Mouse (Mus musculus) intestine, postnatal 0 days (tissue): ENCODE data around the gene Cd37. TPM values are rescaled to one million over a fixed set of nuclear protein-coding genes. Genes with fewer than 3 reads are reported as not detected.
"Not testable (repeated sequence)": the region's sequence is repeated elsewhere in the genome, so short reads cannot be mapped to it uniquely, and the experiment has no call there.

Experiments used
- ATAC-seq: fragments of 200-750 bp; cut with Nextera tagmentation; 2 replicates; pipeline ENCODE4 v1.8.0; 2017; ENCODE audit warnings: mild to moderate bottlenecking, moderate TSS enrichment, moderate library complexity
- H3K27ac ChIP-seq: fragments of 300-500 bp; sonication (generic); 2 replicates; pipeline ENCODE4 v1.5.1; 2014; ENCODE audit warnings: mild to moderate bottlenecking, low read depth, low read length, moderate library complexity
- H3K27me3 ChIP-seq: fragments of 300-500 bp; sonication (generic); replicated peaks from 2 replicates; pipeline ENCODE4 v1.6.1; 2014; ENCODE audit warnings: low read length, mixed read lengths; ENCODE audit not compliant: control insufficient read depth, insufficient read depth
- H3K36me3 ChIP-seq: fragments of 300-500 bp; sonication (generic); 2 replicates; pipeline ENCODE4 v1.6.1; 2014; ENCODE audit warnings: mild to moderate bottlenecking, moderate library complexity; ENCODE audit not compliant: control insufficient read depth, insufficient read depth
- H3K4me1 ChIP-seq: fragments of 300-500 bp; sonication (generic); replicated peaks from 2 replicates; pipeline ENCODE4 v1.6.1; 2014; ENCODE audit warnings: antibody characterized with exemption, low read length, mixed read lengths; ENCODE audit not compliant: control insufficient read depth, insufficient read depth
- H3K4me2 ChIP-seq: fragments of 300-500 bp; sonication (generic); replicated peaks from 2 replicates; pipeline ENCODE4 v1.6.1; 2014; ENCODE audit warnings: low read depth, mild to moderate bottlenecking, moderate library complexity
- H3K4me3 ChIP-seq: fragments of 300-500 bp; sonication (generic); 2 replicates; pipeline ENCODE4 v1.5.1; 2014; ENCODE audit warnings: low read depth, low read length
- H3K9ac ChIP-seq: fragments of 300-500 bp; sonication (generic); 2 replicates; pipeline ENCODE4 v1.6.1; 2014; ENCODE audit warnings: mild to moderate bottlenecking, low read depth, low read length
- H3K9me3 ChIP-seq: fragments of 300-500 bp; sonication (generic); 2 replicates; pipeline ENCODE4 v1.6.1; 2016; ENCODE audit warnings: mixed run types; ENCODE audit not compliant: control insufficient read depth
- CTCF ChIP-seq: sonication (generic); IDR thresholded peaks from 2 replicates; pipeline ENCODE4 v1.5.1; 2016; ENCODE audit warnings: low read depth, mild to moderate bottlenecking, control low read depth, antibody characterized with exemption, moderate library complexity
- WGBS: fragments of 180-500 bp; shearing (Covaris S2); extraction: QIAGEN DNeasy Blood & Tissue Kit; methylation state at CpG from one replicate; pipeline ENCODE4 v1.1.7; 2014; 5-methylcytosine and 5-hydroxymethylcytosine counted together
- polyA plus RNA-seq: library from polyadenylated mRNA; unstranded; fragments of >200 nt; fragmentation: Nextera tagmentation; extraction: Ambion mirVana; gene quantifications from 2 replicates; pipeline ENCODE4 v1.2.1, GENCODE M21; 2015

Cd37 gene
- polyA plus RNA-seq, 1 experiment from 2014 or later, result 2.3 TPM

GRCm38 (mm10) chr7:45264348-45264747, 25.4 kb upstream of the Cd37 start:
- H3K9me3 ChIP-seq, result no peaks in the 10 kb centered on the region
- H3K36me3 ChIP-seq, result no peaks in the 10 kb centered on the region
- TF ChIP-seq CTCF, result peak; percentile 60
- no peak for ATAC-seq
- no peak overlapping the region for H3K4me2 ChIP-seq
- H3K9ac ChIP-seq, result no peak overlapping the region
- H3K4me3 ChIP-seq, result no peak overlapping the region
- 66% methylated on average over 3 of the region's 3 CpGs for WGBS
- H3K27ac ChIP-seq, result no peak overlapping the region
- no peaks in the 10 kb centered on the region for H3K4me1 ChIP-seq
- H3K27me3 ChIP-seq, result peaks cover 11% of the 10 kb centered on the region

GRCm38 (mm10) chr7:45263006-45263607, 24.2 kb upstream of the Cd37 start:
- no peak for ATAC-seq
- 72% methylated on average over 7 of the region's 7 CpGs for WGBS
- H3K4me2 ChIP-seq, result no peak overlapping the region
- H3K4me3 ChIP-seq, result no peak overlapping the region
- TF ChIP-seq CTCF, result no peak
- no peaks in the 10 kb centered on the region for H3K4me1 ChIP-seq
- H3K27ac ChIP-seq, result no peak overlapping the region
- H3K9ac ChIP-seq, result no peak overlapping the region
- peaks cover 10% of the 10 kb centered on the region for H3K27me3 ChIP-seq
- no peaks in the 10 kb centered on the region for H3K36me3 ChIP-seq
- no peaks in the 10 kb centered on the region for H3K9me3 ChIP-seq

DNA sequence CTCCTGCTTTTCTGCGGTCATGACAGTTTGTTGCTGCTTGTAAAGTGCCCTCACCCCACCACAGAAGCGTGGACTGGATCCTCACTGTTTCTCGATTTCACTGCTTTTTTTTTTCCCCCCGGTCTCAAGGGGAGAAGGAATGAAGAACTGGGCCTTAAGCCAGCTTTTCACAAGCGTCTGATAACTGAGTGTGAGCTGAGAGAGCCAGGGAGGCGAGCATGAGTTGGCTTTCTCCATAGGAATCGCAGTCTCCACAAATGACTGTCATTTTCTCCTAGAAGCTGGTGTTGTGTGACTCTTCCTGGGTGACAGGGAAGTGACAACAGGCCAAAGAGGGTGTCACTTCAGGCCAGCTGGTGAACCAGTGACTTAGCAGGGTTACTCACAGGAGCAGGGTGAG, 23.4 kb upstream of the Cd37 start:
- TF ChIP-seq CTCF, result no peak
- H3K27me3 ChIP-seq, result 0 out of 2 replicates have a peak, but pooled peaks cover 5% of the 10 kb centered on the region
- no peak for ATAC-seq
- no peaks in the 10 kb centered on the region for H3K4me1 ChIP-seq
- H3K4me2 ChIP-seq, result no peak overlapping the region
- no peak overlapping the region for H3K9ac ChIP-seq
- no peaks in the 10 kb centered on the region for H3K36me3 ChIP-seq
- no peak overlapping the region for H3K27ac ChIP-seq
- H3K4me3 ChIP-seq, result no peak overlapping the region
- H3K9me3 ChIP-seq, result no peaks in the 10 kb centered on the region
- WGBS, result 52% methylated on average over 7 of the region's 7 CpGs

- TF ChIP-seq CTCF, result no peak
- H3K36me3 ChIP-seq, result no peaks in the 10 kb centered on the region
- no peak overlapping the region for H3K9ac ChIP-seq
- H3K27me3 ChIP-seq, result 0 out of 2 replicates have a peak, but pooled peaks cover 5% of the 10 kb centered on the region
- 86% methylated on average over 8 of the region's 8 CpGs for WGBS
- H3K4me3 ChIP-seq, result no peak overlapping the region
- no peak overlapping the region for H3K27ac ChIP-seq
- H3K4me2 ChIP-seq, result no peak overlapping the region
- ATAC-seq, result no peak
- no peaks in the 10 kb centered on the region for H3K4me1 ChIP-seq
- H3K9me3 ChIP-seq, result no peaks in the 10 kb centered on the region
These were observed 20.4 kb upstream of the Cd37 start for GRCm38 (mm10) chr7:45259281-45259680.

GRCm38 (mm10) chr7:45257063-45257840, 18.3 kb upstream of the Cd37 start:
- 57% methylated on average over 11 of the region's 11 CpGs for WGBS
- no peak for ATAC-seq
- no peak overlapping the region for H3K9ac ChIP-seq

GRCm38 (mm10) chr7:45255822-45256221, 16.9 kb upstream of the Cd37 start:
- H3K9me3 ChIP-seq, H3K9ac ChIP-seq, H3K36me3 ChIP-seq, H3K27ac ChIP-seq, ATAC-seq, H3K4me1 ChIP-seq, H3K4me3 ChIP-seq, H3K27me3 ChIP-seq, H3K4me2 ChIP-seq: not testable (repeated sequence)
- 72% methylated on average over 5 of the region's 7 CpGs for WGBS

More at GRCm38 (mm10) chr7:45257063-45257840, 18.3 kb upstream of the Cd37 start:
- H3K4me1 ChIP-seq, result no peaks in the 10 kb centered on the region
- H3K27me3 ChIP-seq, result 0 out of 2 replicates have a peak, but pooled peaks cover 5% of the 10 kb centered on the region
- no peak overlapping the region for H3K4me2 ChIP-seq
- H3K36me3 ChIP-seq, result no peaks in the 10 kb centered on the region
- no peaks in the 10 kb centered on the region for H3K9me3 ChIP-seq
- TF ChIP-seq CTCF, result no peak
- H3K4me3 ChIP-seq, result no peak overlapping the region
- H3K27ac ChIP-seq, result no peak overlapping the region
